Mouse (Mus musculus) embryo, embryonic 10.5 days (tissue): Measurements from ENCODE around the gene Tmcc2.

Experiments
- DNase-seq: peaks from one replicate; pipeline ENCODE4 v3.0.0-alpha.2; 2015; ENCODE audit warnings: low spot score

The Tmcc2 gene

DNA sequence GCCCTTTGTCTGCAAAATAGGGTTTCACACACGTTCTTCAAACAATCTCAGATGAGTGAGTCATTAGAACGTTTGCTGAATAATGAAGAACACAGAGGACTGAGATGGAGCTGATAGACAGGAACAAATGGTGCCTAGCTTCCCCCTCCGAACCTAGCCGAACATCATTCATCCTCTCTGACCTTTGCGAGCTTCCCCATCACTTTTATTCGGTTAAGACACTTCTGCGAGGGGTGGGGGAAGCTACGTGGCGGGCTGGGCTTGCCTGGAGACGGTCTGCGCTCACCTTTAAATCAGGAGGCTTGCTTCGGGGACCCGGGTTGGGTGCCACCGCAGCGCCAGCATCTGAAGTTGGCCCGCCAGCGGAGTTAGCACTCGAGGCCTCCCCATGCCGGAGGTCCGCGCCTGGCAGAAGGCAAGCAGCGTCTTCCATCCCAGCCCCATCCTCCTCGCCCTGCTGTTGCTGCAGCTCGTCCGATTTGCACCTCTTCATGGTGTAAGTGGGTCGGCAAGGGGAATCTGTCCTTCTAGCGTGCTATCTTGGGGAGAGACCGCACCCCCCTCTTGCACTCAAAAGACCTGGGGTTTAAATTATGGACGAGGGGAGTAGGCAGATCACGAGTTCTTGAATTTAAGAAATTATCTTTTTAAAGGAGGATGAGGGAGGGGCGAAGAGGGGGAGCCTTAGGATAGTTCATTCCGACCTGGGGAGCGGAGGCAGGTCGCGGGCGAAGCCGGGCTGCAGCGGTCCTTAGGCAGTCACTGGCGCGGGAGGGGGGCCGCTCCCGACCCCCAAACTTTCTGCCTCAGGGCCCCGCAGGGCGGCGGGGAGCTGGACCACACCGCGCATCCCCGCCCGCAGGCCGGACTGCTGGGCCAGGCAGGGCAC lies at the start of gene Tmcc2:
Gene Tmcc2, minus strand, starts transcription at position 591 of the 889 bp plus-strand sequence.
- peak; percentile 63 for DNase-seq

DNA sequence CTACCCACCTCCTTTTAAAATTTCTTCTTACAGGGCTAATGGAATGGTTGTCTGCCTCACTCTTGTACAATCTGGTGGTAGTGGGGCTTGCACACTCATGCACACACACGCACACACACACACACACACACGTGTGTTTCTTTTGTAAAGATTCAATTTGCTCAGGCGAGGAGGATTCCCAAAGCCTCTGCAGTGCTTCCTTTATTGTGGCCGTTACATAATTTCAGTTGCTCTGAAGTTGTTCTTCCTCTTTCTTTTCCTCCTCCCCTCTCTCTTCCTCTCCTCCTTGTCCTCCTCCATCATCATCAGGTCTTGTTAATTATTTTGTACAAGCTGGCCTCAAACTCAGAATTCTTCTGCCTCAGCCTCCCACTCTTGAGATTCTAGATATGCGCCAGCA lies 46.3 kb upstream of the Tmcc2 start:
- no peak for DNase-seq

DNA sequence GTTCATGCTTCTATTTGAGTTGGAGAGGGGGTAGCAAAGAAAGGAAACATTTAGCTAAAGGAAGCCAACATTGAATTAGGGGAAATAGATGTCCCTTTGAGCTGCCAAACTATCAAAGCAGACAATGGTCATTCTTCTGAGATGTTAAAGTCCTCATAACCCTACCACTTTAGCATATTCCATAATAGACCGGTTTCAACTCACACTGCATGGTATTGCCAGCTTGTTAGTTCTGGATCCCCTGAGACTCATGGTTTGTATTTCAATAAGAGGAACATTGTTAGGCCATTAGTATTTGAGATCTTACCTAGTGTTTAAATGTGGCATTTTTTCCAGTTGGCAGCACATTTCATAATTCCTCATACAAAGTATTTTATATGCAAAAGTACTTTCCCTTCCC lies 45.9 kb upstream of the Tmcc2 start:
- no peak for DNase-seq

DNA sequence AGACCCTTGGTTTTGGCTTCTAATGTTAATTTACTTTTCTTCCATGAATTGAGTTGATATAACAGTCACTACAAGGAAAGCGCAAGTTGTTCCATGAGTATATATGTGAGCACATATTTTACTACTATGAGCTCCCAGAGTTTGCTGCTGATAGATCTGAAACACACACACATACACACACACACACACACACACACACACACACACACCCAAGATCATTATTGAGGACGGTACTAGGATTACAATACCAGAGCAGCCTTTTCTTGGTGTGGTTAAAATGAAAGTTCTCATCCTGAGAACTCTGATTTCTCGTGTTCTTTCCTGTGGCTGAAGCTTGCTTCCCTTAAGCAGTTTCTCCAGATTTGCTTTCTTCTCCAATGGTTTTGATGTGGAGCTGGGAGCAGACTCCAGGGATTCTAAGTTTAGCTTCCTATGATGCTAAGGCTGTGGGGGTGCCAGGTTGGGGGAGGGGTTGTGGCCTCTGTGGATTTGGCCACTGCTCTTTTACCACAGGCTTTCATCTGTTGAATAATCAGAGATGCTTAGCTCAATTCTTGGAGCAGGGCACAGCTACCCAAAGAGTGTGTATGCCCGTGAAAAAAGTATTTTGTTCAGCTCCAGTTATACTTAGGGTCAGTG lies 45.4 kb upstream of the Tmcc2 start:
- no peak for DNase-seq

DNA sequence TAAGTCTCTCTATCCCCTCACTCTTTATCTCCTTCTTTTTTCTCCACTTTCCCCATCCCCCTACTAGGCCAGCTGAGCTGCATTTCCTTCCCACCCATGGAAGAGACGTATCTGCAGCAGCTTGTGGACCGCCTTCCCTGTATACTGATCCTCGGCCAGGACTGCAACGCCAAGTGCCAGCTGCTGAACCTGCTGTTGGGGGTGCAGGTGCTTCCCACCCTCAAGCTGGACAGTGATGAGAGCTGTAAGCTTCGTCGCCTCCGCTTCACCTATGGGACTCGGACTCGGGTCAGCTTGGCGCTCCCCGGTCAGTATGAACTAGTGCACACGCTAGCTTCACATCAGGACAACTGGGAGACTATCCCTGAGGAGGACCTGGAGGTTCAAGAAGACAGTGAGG lies 43.0 kb upstream of the Tmcc2 start:
- DNase-seq, result no peak

DNA sequence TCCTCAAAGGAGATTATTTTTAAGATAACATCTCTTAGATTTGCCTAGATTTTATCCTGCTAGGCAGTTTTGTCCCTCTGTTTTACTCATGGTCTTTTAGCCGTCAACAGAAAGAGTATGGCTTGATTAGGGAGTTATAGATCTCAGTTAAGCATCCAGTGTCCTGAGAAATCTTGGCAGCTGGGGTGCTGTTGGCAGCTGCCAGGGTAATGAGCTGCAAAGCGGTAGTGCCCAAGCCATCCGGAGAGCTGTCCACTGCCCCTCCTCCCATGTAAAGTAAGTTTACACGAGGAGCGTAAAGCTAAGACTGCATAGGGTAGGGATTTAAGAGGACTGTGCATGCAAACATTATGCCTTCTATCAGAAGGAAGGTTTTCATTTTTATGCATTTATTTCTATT lies 42.3 kb upstream of the Tmcc2 start:
- DNase-seq, result no peak

DNA sequence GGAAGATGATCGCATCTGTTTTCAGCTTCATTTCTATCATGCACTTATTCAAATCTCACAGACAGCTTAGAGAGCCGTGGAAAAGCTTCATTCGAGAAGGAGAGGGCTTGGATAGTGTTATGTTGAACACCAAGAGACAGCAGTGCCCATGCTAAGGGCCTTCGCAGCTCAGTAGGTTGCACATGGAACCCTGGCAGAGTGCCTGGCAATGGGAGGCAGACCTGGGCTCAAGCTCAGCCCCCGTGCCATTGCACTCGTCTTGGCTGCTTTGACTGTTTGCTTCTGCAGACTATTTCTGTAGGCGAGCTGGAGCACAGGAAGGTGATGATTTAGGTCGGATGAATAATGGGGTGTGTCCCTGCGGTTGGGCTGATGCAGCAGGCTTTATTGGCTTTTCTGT lies 40.6 kb upstream of the Tmcc2 start:
- DNase-seq, result no peak

DNA sequence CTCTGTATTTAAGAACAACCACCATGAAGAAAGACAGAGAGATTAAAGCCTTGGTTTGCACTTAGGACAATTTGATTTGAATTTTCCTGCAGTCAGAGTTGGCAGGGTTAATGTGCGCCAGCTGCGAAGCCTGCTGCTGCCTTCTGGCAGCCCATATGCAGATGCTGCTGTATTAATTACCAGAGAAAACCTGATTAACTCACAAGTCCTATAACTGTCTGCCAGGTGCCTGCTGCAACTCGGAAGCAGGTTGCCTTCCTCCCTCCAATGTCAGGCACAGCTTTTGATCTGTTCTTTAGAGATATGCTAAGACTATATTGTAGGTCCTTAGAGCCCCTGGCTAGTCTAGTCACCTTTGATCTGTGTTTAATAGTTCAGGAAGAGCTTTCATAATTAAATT lies 39.7 kb upstream of the Tmcc2 start:
- peak; percentile 10 for DNase-seq

DNA sequence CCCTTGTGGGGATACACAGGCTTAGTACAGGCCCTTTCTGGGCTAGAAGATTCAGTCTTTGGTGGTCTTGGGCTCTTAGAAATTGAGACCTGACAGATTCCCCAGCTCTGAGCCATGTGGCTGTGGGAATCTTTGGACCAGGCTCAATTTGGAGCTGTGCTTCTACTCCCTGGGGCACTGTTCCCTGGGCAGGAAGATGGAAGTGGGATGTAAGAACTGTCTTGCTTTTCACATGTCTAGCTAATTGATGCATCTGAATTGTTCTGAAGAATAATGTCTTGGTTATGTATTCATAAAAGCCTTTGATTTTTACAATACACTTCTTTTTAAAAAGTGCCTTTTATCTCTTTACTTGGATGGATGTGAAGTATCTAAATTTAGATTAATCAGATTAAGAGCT lies 34.5 kb upstream of the Tmcc2 start:
- no peak for DNase-seq

DNA sequence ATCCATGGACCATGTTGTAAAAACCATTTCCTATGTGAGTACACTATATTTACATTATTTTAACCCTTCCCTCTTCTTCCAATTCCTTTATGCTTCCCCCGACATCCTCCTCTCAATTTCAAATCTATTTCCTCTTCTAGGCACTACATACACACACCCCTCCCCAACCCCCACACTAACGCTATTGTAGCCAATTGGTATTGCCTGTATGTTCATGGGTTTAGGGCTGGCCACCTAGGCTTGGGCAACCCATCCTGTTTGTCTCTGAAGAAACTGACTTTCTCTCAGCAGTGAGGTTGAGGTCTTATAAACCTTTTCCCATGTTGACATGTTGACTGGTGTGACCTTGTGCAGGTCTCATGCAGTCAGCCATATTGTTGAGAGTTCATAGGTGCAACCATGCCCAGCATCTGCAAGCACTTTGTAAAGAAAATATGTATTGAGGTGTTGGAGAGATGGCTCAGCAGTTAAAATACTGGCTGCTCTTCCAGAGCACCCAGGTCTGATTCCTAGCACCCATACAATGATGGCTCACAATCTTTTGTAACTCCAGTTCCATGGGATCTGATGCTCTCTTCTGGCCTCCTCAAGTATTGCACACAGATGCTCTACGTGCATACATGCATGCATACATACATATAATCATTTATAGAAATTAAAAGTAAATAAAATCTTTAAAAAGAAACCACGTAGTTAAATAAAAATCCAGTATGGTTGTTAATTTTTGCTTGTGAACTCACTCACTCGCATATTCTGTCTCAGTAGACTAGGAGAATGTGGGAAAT lies 32.0 kb upstream of the Tmcc2 start:
- DNase-seq, result no peak

DNA sequence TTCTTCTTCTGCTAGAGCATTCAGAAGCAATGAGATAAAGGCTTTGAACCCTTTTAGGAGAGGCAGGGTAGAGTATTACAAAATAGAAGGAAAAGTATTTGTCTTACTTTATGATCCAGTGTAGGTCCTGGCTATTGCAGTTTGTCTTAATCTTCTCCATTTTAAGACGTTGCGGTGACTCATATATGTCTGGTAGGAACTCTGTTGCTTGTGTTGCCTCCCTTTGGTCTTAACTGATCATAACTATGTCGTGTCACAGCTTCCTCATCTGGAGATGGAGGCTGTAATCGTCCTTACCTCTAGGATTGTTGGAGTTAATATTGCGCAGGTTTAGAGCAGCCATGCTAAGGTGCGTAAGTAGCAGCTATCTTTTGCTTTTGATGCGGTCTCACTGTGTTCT lies 29.6 kb upstream of the Tmcc2 start:
- no peak for DNase-seq

DNA sequence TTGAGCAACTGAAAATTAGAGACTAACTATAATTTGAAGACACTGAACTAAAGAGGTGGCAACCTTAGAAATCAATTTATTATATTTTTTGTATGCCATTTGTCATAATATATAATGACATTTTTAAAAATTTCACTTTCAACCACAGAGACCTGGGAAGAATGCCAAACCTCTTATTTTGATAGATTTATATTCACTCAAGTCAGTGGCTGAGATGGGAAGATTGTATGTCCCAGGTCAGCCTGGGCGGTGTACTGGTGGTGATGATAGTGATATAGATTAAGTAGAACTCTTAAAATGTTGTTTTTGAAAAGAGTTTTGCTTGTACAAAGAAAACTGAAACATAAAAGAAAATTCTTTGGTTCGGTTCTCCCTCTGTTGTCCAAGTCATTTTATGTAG lies 29.1 kb upstream of the Tmcc2 start:
- no peak for DNase-seq

DNA sequence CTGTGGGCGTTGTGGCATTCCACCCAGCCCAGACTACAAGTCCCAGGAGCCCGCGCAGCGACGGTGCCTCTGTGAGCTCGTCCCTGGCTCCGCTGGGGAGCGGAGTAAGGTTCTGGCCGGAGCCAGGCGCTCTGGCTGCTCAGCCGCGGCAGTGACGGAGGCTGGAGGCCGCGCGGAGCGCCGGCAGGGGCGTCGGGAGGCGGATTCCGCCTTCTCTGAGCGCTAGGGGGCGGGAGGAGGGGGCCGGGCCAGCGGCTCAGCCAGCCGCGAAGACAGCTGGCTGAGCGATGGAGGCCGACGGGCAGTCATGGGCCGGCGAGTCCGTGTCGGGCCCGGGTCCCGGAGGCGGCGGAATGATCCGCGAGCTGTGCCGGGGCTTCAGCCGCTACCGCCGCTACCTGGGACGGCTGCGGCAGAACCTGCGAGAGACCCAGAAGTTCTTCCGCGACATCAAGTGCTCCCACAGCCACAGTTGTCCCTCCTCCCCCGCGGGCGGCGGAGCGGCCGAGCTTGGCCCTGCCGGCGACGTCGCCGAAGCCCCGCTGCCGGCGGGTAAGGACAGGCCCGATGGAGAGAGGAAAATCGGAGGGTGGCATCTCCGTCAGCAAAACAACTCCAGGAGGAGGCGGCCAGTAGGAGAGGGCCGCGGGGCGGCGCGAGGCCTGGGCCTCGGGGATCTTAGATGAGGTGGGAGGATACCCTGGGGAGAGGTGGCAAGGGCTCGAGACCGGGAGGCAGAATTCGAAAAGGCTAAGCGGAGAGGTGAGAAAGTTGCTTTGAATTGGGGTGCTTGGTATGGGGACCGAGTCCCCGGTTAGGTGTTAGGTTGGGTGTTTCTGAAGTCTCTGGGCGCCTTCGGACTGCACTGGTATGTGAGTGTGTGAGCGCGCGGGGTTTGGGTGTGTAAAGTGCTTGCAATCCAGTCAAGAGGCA lies 26.5 kb upstream of the Tmcc2 start, which contains the start of gene Dstyk:
Gene Dstyk, plus strand, starts transcription at position 237 of the 933 bp plus-strand sequence.
- peak; percentile 96 for DNase-seq

DNA sequence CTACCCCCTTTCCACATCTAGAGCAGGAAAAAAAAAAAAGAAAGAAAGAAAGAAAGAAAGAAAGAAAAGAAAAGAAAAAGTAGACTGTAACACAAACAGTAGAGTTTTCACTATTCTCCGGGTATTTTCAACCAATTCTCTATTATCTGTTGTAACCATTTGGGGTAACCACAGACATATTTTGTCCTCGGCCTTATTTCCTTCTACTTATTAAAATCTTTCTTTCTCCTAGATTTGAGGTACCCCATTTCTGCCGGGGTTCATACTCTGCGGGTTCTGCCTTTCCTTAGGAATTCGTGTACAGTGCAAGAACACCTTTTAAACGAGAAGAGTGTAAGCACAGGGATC lies 25.8 kb upstream of the Tmcc2 start:
- no peak for DNase-seq

DNA sequence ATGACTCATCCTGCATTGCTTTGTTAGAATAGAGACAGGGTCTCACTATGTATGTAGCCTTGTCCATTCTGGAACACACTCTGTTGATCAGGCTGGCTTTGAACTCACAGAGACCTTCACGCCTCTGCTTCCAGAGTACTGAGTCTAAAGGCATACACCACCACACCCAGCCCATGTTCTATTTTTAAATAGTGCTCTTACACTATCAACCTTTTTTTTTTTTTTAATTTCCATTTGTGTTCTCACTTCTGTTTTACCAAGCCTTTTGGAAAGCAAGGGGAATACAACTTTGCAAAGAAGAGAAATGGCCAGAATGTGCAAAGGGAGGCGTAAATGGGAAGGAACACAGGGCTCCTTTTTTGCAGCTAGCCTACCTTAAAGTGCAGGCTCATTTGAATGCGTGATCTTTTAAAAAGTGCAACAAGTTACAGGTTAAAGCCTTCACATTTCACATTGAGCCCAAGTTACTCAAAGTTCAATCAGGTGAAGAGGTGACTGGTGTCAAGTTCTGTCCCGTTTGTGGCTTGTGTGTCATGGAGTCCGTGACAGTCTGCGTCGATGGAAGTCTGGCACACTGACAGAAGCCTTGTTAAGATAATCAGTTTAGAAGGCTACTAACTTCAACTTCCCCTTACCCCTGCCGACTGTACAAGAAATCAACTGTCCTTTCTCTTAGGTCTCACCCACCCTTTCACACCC lies 25.3 kb upstream of the Tmcc2 start:
- DNase-seq, result peak; percentile 10

DNA sequence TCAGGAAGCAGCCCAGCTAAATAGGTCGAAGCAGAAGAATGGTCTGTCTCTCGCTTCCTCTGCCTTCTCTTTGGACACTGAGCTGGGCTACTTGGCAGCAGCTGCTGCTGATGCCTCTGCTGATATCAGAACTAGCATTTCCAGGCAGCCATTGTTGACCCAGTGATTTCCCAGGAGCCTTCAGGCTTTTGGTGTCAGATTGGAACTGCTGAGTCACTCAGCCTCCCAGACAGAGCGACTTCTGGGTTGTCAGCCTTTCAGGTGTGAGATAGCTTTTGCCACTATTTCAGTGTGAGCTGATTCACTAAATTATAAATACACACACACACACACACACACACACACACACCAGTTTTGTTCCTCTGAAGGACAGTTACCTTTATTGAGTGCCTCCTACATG lies 19.6 kb upstream of the Tmcc2 start:
- DNase-seq, result no peak

DNA sequence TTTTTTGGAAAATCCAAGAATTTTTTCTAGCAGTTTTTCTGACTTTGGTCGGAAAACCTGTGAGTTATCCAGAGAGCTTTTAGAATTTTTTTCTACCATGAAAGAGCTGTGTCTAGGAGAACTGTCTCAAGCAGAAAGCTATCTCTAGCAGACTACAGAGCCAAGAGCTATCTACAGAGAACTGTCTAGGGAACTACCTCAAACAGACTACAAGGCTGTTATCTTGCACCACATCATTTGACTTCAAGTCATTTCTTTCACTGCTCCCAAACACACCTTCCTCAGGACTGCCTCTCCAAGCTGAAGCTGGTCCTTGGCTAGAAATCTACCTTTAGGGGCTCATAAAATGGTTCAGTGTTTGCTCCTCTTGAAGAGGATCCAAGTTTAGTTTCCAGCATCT lies 10.8 kb upstream of the Tmcc2 start:
- no peak for DNase-seq

DNA sequence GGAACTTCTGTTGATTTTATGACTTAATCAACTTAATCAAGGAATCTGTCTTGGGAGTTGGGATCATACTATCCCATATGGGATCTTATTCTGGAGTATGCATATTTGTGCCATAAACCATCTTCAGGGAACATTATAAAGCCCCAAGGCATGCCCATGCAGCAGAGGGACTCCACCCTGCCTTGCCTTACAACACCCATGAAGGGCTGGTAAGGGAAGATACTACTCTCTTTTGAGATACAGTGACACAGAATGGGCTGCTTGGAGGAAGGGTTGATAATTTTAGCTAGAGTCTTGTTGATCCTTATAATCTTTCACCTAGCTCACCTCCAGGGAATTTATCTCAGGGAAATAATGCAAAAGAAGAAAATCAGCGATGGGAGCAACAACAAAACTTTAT lies 9.5 kb upstream of the Tmcc2 start:
- no peak for DNase-seq

DNA sequence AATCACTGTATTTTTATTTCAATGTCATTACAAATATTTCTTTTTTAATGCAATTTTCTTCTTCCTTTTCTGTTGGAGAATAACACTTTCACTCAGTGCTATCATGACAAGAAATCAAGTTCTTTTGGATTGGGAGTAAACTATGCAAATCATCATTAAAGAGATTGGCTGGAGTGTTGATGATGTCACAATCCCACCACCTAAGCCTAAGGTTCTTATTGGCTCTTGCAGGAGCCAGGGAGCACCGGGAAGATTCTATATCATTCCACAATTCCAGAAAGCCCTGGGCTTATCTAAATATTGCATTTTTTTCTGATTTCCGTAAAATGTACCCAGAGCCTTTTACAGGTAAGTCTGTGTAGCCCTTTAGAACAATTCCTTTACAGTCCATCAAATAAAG lies 5.6 kb upstream of the Tmcc2 start:
- DNase-seq, result no peak

DNA sequence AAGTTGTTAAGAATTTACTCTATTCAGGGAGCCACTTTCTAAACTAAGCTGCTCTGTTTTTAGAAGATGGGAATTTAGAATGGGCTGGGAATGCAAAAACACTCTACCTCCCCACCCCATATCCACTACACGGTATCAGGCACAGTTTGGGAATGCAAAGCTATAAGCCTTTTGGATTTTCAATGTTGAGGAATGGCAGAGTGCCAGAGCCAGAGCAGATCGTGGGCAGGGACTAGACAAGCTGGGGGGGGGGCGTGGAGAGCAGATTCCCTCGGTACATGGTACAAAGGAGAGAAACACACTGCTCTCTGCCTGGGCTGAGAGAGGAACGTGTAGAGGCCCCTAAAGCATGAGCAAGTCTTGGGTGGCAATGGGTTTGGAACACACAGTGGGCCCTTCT lies 1.8 kb upstream of the Tmcc2 start:
- no peak for DNase-seq

DNA sequence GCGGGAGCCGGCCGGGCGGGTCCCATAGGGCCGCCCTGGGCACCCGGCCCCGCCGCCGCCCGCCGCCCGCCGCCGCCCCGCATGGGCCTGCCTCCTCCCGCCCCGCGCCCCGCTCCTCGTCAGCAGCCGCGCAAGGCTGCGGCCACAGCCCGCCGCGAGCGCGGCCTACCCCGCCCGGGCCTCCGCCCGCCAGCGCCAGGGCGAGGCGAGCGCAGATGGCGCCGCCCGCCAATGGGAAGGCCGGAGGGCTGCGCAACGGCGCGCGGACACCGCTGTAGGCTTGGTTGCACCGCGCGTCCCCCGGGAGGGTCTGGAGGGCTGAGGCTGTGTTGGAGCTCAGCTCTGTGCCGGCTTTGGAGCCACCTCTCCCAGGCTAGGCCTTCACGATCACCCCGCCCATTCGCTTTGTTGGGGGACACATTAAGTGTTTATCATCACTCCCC lies 520 bp upstream of the Tmcc2 start:
- peak; percentile 89 for DNase-seq
